Mouse (Mus musculus) stomach, postnatal 0 days (tissue): ENCODE results near the gene 5430427O19Rik. TPM values are rescaled to one million over a fixed set of nuclear protein-coding genes. Genes with fewer than 3 reads are reported as not detected.

Experiments
- ATAC-seq: fragments of 200-750 bp; cut with Nextera tagmentation; 2 replicates; pipeline ENCODE4 v1.8.0; 2017; ENCODE audit not compliant: low FRiP score, low TSS enrichment
- DNase-seq: peaks from one replicate; pipeline ENCODE4 v3.0.0-alpha.2; 2016; ENCODE audit warnings: low spot score
- H3K27ac ChIP-seq: fragments of 300-500 bp; sonication (generic); replicated peaks from 2 replicates; pipeline ENCODE4 v1.5.1; 2014; ENCODE audit warnings: mild to moderate bottlenecking, control low read depth
- H3K27me3 ChIP-seq: fragments of 300-500 bp; sonication (generic); 2 replicates; pipeline ENCODE4 v1.6.1; 2014; ENCODE audit warnings: low read length; ENCODE audit not compliant: control insufficient read depth, insufficient read depth
- H3K36me3 ChIP-seq: fragments of 300-500 bp; sonication (generic); 2 replicates; pipeline ENCODE4 v1.6.1; 2014; ENCODE audit warnings: low read length, mixed read lengths; ENCODE audit not compliant: control insufficient read depth, insufficient read depth
- H3K4me1 ChIP-seq: fragments of 300-500 bp; sonication (generic); replicated peaks from 2 replicates; pipeline ENCODE4 v1.6.1; 2014; ENCODE audit warnings: antibody characterized with exemption; ENCODE audit not compliant: control insufficient read depth, insufficient read depth
- H3K4me2 ChIP-seq: fragments of 300-500 bp; sonication (generic); replicated peaks from 2 replicates; pipeline ENCODE4 v1.6.1; 2014; ENCODE audit warnings: low read depth, mild to moderate bottlenecking, control low read depth, moderate library complexity
- H3K4me3 ChIP-seq: fragments of 300-500 bp; sonication (generic); 2 replicates; pipeline ENCODE4 v1.5.1; 2014; ENCODE audit warnings: low read depth, low read length, control low read depth
- H3K9ac ChIP-seq: fragments of 300-500 bp; sonication (generic); 2 replicates; pipeline ENCODE4 v1.6.1; 2014; ENCODE audit warnings: mild to moderate bottlenecking, low read length, control low read depth, mixed read lengths
- H3K9me3 ChIP-seq: fragments of 300-500 bp; sonication (generic); 2 replicates; pipeline ENCODE4 v1.6.1; 2016; ENCODE audit warnings: low read length; ENCODE audit not compliant: control insufficient read depth
- CTCF ChIP-seq: IDR thresholded peaks from 2 replicates; pipeline ENCODE4 v1.5.1; 2016; ENCODE audit warnings: antibody characterized with exemption, low read depth, mild to moderate bottlenecking, moderate library complexity
- EP300 ChIP-seq: optimal IDR thresholded peaks from 2 replicates; pipeline ENCODE3; 2016; ENCODE audit warnings: antibody characterized with exemption
- WGBS: fragments of 180-500 bp; shearing (Covaris S2); extraction: QIAGEN DNeasy Blood & Tissue Kit; methylation state at CpG from one replicate; pipeline ENCODE4 v1.1.7; 2014; 5-methylcytosine and 5-hydroxymethylcytosine counted together
- polyA plus RNA-seq: library from polyadenylated mRNA; unstranded; fragments of >200 nt; fragmentation: Nextera tagmentation; extraction: Ambion mirVana; gene quantifications from 2 replicates; pipeline ENCODE4 v1.2.1, GENCODE M21; 2015

The 5430427O19Rik gene
- polyA plus RNA-seq, 1 experiment from 2014 or later = 0.12 TPM

- 52% methylated on average over 7 of the region's 7 CpGs for WGBS
These were observed 9.2 kb downstream of the 5430427O19Rik start for GRCm38 (mm10) chrX:85879198-85879977.

DNA sequence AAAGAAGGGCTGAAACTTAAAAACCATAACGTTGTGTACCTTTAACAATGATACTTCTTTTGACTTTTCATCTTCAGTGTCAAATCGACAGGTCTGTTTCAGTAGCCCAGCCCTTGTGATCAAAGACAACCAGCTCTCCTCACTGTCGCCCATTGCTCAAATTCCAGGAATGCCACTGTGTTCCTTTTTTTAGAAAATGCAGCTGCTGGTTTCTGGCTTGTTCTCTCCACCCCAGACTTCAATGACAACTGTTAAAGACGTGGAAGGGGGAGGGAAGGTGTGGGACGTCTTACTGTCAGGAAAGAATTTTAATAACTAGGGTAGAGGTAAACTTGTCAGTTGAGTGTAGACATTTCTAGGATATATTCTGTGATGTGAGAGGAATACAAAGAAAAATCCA is 16.5 kb downstream of the 5430427O19Rik start:
- WGBS = 28% methylated on average over 5 of the region's 5 CpGs
- Histone ChIP-seq H3K27me3 (no peaks in the 10 kb centered on the region), H3K9me3 (no peaks in the 10 kb centered on the region), H3K4me2 (no peak overlapping the region), H3K27ac (no peak overlapping the region), H3K4me1 (no peaks in the 10 kb centered on the region), H3K9ac (no peak overlapping the region), H3K4me3 (no peak overlapping the region), H3K36me3 (no peaks in the 10 kb centered on the region)
- TF ChIP-seq EP300 (no peak), CTCF (no peak)
- ATAC-seq (no peak), DNase-seq (no peak)

More at GRCm38 (mm10) chrX:85879198-85879977, 9.2 kb downstream of the 5430427O19Rik start:
- no peaks in the 10 kb centered on the region for H3K27me3 ChIP-seq
- H3K9me3 ChIP-seq = no peaks in the 10 kb centered on the region
- no peak for ATAC-seq
- no peak for DNase-seq
- H3K4me1 ChIP-seq = no peaks in the 10 kb centered on the region
- no peak overlapping the region for H3K9ac ChIP-seq
- H3K4me2 ChIP-seq = no peak overlapping the region
- H3K36me3 ChIP-seq = no peaks in the 10 kb centered on the region
- H3K4me3 ChIP-seq = no peak overlapping the region
- TF ChIP-seq EP300 = no peak
- peak; percentile 74 for TF ChIP-seq CTCF
- H3K27ac ChIP-seq = no peak overlapping the region

- no peak for ATAC-seq
- H3K27ac ChIP-seq = no peak overlapping the region
- H3K36me3 ChIP-seq = no peaks in the 10 kb centered on the region
- H3K9ac ChIP-seq = no peak overlapping the region
- no peaks in the 10 kb centered on the region for H3K4me1 ChIP-seq
- no peak overlapping the region for H3K4me2 ChIP-seq
- no peaks in the 10 kb centered on the region for H3K27me3 ChIP-seq
- WGBS = 56% methylated on average over 1 of the region's 1 CpGs
- TF ChIP-seq EP300 (no peak), CTCF (no peak)
- DNase-seq = no peak
- no peaks in the 10 kb centered on the region for H3K9me3 ChIP-seq
- no peak overlapping the region for H3K4me3 ChIP-seq
These were observed 31.0 kb downstream of the 5430427O19Rik start for GRCm38 (mm10) chrX:85901195-85901594.

GRCm38 (mm10) chrX:85919034-85919433 is 48.9 kb downstream of the 5430427O19Rik start:
- Histone ChIP-seq H3K4me1 (no peaks in the 10 kb centered on the region), H3K27me3 (no peaks in the 10 kb centered on the region), H3K9me3 (no peaks in the 10 kb centered on the region), H3K27ac (no peak overlapping the region), H3K36me3 (no peaks in the 10 kb centered on the region), H3K9ac (no peak overlapping the region), H3K4me2 (no peak overlapping the region), H3K4me3 (no peak overlapping the region)
- ATAC-seq (no peak), DNase-seq (peak; percentile 15)
- 25% methylated on average over 3 of the region's 3 CpGs for WGBS
- TF ChIP-seq CTCF (peak; percentile 69), EP300 (no peak)

DNA sequence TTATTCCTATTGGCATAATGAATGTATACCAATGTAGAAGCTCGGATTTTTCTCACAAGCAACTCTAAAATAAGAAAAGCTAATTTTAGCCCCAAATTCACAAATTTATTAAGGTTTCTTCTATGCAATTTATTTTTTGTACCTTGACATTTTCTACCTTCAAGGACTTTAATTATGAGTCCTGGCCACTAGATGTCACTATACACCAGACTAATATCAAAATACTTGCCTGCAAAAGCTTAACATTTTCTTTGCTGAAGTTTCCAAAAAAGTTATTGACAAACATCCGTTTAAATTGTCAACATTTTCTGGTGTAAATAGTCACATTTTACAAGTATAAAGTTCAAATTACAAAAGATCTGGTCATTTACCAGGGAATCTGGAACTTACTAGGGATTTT is 62.8 kb downstream of the 5430427O19Rik start:
- Histone ChIP-seq H3K9me3 (no peaks in the 10 kb centered on the region), H3K4me1 (no peaks in the 10 kb centered on the region), H3K4me3 (no peak overlapping the region), H3K36me3 (no peaks in the 10 kb centered on the region), H3K9ac (no peak overlapping the region), H3K27me3 (no peaks in the 10 kb centered on the region), H3K4me2 (no peak overlapping the region), H3K27ac (no peak overlapping the region)
- no peak for DNase-seq
- TF ChIP-seq CTCF (peak; percentile 63), EP300 (no peak)
- WGBS = 7% methylated on average over 2 of the region's 2 CpGs
- ATAC-seq = no peak

Other genes with a start within 250 kb of the 5430427O19Rik start
- 17.4 and 17.8 TPM in 2 replicates for gene Gk, start 93.5 kb upstream of the 5430427O19Rik start, polyA plus RNA-seq
- gene Samt3, start 173.8 kb downstream of the 5430427O19Rik start, polyA plus RNA-seq = not detected in 2 replicates